Mouse (Mus musculus): ENCODE data around the gene Xab2.

Gene Xab2

DNA sequence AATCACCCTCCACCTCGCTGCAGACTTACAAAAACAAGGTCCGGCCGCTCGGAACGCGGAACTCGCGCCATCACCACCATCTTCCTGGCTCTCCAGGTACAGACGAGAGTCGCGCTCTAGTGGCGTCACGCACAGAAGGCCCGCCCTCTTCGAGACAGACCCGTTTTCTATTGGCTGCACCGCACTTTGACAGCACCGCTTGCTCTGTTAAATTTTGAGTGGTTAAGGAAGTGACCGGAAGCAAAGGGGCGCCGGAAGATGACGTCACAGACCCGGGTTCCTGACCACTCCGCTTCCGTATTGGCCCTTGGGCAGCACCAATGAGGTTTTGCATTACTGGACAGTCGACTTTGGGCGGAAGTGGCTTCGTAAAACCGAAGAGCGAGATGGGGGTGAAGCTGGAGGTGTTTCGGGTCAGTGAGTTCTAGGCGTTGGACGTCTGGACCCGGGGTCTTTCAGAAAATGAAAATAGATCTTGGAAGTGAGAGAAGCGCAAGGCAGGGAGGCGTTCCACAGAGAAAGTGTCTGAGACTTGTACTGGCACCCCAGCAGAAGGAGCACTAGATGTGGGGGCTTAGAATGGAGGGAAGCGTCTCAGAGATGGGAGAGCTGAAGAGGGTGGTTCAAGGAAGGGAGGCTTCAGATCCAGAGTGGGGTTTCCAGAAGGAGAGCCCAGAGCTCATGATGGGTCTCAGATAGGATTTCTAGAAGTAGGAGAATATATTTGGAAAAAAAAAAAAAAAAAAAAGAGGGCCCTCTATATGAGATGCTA, at the start of gene Xab2, which contains the start of gene Pet100:
Xab2 (minus strand) TSS at position 118 of the 772 bp plus-strand sequence.
Pet100 (plus strand) TSS at position 350 of the 772 bp plus-strand sequence.
- DNase-seq (ENCODE audit: extremely low read depth, low read depth, low spot score) = peak; percentile 98

DNA sequence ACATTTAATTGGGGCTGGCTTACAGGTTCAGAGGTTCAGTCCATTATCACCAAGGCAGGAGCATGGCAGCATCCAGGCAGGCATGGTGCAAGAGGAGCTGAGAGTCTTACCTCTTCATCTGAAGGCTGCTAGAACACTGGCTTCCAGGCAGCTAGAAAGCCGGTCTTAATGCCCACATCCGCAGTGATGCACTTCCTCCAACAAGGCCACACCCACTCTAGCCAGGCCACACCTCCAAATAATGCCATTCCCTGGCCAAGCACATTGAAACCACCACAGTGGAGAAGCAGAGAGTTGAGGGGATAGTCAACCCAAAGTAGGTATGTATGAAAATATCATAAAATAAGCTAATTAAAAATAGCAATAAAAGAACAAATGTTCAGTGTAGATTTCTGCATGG, 49.3 kb upstream of the Xab2 start:
- no peak for DNase-seq (ENCODE audit: extremely low read depth, low read depth, low spot score)

DNA sequence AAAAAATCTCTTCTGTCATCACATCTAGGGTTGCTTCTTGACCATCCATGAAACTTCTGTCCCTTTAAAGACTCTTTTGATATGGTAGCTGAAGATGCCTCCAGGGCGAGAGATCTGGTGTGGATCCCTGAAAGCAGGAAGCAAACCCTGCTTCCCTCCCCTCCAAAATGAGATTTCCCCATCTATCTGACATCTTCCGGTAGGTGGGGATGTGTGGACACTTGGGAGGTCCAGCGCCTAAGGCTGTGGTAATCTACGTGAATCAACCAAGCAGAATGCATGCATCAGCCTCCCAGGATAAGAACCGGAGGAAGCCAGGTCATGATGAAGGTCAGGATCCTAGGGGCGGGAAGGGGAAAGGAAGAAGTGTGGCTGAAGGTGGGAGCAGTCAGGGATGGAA, 44.4 kb upstream of the Xab2 start, which contains the start of gene Mcemp1:
Mcemp1 (plus strand) TSS at position 248 of the 400 bp plus-strand sequence.
- no peak for DNase-seq (ENCODE audit: extremely low read depth, low read depth, low spot score)

DNA sequence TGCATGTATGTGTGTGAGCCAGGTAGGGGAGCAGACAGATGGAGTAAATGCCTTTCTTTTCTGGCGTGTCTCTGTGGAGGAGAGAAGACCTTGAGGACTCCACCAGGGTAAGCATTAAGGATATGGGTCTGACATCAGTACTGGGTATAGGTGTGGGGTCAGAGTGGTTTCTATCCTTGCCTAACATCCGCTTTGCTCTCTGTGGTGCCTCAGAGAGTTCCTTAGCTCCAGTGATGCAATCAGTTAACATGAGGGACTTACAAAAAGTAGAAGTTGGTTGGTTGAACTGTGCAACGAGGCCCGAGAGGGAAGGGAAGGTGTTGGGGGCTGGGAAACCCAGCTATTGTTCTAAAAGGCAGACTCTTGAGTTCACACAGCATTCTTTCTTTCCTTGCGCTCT, 43.3 kb upstream of the Xab2 start:
- no peak for DNase-seq (ENCODE audit: extremely low read depth, low read depth, low spot score)

DNA sequence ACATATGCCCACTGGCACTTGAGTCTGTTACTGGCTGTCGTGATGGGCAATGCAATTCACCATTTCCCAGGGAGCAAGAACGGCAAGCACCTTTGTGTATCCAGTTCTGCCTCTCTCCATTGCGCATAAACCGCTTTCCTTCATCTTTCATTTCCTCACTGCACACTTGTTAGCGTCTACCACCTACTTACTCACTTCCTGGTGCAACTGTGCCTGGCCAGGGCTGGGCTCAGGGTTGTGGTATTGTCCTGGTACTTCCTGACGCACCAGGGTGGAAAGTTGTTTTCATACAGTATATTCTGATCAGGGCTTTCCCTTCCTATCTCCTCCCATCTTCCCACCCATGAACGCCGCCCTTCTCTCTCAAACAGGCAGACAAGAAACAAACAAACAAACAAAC, 39.8 kb upstream of the Xab2 start:
- DNase-seq (ENCODE audit: extremely low read depth, low read depth, low spot score) = no peak

DNA sequence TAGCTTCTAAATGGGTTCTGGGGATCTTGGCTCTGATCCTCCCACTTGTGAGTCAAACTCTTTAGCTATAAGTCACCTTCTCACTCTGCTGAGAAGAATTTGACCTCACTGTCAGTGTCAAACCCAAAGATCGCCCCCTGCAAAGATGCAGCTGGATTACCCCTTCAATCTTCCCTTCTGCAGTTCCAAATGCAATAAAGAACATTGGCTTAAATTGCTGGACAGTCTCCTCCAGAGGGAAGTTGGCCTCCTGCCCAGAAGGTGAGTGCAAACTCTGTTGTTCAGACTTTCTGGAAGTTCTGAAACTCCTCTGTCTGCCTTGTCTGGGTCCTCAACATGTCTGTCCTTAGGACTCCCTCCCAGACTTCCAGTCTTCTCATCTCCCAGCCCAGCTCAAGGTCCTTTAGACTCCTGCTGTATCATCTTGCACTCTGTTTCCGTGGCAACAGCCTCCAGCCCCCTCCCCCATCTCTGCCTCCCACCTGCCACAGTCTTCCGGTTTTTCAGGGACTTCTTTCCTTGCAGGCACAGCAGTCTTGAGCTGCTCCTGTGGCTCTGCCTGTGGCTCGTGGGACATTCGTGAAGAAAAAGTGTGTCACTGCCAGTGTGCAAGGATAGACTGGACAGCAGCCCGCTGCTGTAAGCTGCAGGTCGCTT, 35.7 kb upstream of the Xab2 start:
- no peak for DNase-seq (ENCODE audit: extremely low read depth, low read depth, low spot score)

DNA sequence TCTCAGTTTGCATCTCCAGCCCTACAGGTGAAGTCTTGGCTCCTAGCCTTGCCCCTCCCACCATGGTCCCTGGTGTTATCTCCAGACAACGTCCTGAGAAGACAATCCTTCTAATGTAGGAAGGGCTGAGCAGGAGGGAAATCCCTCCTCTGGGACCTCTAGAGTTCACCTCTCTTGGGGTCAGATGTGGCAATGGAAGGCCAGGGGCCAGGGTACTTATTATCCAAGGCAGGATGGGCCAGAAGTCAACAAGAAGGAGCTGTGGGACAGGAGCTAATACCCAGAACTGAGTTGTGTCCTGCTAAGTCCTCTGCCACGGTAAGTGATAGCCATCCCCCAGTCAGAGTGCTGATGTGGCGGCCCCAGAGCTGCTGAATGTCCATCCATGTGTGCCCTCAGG, 34.4 kb upstream of the Xab2 start, which contains the start of gene Retn:
Retn (plus strand) TSS at position 245 of the 400 bp plus-strand sequence.
- DNase-seq (ENCODE audit: extremely low read depth, low read depth, low spot score) = no peak

DNA sequence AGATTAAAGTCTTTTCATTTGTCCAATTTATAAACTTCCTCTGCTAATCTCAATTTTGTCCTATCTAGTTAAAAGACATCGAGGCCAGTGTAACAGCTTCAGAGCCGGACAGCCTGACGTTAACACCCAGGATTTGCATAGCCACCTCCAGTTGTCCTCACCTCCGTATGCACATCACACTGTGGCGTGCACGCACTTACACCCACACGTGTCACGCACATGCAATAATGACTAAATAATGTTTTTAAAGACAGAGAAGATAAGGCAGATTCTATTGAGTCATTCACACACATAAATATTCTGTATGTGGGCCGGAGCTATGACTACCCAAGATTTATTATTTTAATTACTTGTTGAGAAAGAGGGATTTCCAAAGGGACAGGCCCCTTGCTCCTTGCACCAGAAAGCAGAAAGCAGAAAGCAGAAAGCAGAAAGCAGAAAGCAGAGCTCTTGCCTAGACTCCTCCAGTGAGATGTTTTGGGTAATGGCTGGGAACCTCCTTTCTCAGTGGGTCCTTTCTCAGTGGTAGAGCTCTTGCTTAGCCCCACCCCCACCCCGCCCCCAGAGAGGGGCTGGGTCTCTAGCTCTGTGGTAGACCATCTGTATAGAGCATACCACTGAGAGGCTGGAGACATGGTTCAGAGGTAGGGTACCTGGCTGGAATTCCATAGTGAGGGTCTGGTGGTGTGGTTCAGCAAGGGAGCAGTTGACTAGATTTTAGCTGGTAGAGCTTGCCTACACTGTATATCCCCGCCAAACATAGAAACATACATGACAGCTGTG, 33.8 kb upstream of the Xab2 start:
- no peak for DNase-seq (ENCODE audit: extremely low read depth, low read depth, low spot score)

DNA sequence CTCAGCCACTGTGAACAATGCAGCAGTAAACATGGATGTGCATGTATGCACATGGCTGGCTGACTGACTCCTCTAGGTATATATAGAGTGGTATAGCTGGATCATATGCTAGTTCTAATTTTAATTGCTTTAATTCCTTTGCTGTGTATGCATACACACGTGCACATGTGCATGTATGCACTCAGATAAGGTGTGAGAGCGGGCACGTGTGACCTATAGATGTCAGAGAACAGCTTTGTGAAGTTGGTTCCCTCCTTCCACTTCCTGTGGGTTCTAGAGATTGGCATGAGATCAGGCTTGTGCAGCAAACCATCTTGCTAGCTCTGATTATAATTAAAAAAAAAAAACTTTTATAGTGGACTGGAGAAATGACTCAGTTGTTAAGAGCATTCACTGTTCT, 31.7 kb upstream of the Xab2 start:
- DNase-seq (ENCODE audit: extremely low read depth, low read depth, low spot score) = no peak

DNA sequence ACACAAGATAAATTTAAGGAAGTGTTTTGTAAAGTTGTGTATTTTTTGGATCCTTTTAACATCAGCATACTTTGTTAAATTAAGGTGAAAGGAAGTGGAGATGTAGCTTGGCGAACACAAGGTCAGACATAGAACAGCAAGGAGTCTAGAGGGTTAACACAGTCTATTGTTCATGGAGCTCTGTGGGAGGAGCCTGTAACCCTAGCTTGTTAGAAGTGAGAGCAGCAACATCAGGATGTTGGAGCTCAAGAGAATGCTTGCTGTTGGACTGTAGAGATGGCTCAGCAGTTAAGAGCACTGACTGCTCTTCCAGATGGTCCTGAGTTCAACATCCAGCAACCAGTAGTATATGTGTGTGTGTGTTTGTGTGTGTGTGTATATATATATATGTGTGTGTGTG, 27.9 kb upstream of the Xab2 start:
- DNase-seq (ENCODE audit: extremely low read depth, low read depth, low spot score) = no peak

DNA sequence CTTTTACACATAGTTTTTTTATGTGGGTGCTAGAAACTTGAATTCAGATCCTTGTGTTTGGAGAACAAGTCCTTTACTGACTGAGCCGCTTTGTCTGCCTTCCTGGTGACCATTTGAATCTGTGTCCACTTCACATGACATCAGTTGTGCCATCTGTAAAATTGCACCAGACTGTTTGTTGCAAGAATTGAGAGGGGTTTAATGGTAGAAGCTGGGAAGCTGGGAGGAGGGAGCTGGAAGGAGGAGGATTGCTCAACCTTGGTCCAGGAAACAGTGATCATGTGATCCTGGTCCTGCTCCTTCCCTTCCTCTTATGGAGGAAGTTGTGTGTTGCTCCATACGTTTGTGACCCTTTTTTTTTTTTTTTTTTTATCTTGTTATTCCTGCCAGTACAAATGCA, 27.2 kb upstream of the Xab2 start:
- no peak for DNase-seq (ENCODE audit: extremely low read depth, low read depth, low spot score)

DNA sequence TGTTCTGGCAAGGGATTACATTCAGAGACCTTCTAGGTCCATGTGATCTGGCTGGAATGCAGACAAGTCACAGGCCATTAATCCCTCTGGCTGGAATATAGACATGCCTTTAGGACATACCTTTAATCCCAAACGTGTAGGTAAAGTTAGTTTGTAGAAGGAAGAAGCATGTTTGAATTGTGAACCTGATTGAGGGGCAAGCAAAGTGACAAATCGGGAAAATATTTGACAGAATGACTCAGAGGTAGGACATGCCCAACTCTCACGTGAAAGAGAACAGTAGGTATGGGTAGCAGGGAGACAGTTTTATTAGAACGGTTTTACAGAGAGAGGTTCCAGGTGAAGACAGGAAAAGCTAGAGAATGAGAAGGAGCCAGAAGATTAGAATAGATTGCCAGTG, 26.4 kb upstream of the Xab2 start:
- no peak for DNase-seq (ENCODE audit: extremely low read depth, low read depth, low spot score)

DNA sequence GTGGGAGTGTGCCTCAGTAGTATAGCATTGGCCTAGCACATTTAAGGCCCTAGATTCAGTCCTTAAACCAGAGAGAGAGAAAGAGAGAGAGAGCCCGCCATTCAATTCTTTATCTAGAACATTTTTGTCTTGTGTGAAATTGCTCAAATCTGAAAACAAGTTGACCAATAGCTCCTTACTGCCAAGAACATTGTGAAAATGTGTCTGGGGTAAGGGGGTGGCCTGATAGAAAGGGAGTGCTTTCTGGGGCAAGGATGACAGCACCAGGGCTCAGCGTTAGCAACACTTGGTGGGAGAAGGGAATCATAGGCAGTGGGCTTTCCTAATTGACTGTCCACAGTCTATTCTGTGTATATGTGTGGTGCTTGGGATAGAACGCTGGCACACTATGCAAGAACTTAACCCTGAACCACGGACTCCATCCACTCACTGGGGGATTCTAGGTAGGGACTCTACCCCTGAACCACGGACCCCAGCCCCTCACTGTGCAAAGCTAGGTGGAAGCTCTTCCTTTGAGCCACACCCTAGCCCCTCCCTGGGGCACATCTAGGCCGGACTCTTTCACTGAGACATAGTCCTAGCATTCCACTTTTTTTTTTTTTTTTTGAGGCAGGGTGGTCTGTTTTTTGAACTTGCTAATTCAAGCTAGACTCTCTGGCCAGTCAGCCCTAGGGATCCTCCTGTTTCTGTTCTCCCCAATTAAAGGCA, 25.9 kb upstream of the Xab2 start:
- no peak for DNase-seq (ENCODE audit: extremely low read depth, low read depth, low spot score)

DNA sequence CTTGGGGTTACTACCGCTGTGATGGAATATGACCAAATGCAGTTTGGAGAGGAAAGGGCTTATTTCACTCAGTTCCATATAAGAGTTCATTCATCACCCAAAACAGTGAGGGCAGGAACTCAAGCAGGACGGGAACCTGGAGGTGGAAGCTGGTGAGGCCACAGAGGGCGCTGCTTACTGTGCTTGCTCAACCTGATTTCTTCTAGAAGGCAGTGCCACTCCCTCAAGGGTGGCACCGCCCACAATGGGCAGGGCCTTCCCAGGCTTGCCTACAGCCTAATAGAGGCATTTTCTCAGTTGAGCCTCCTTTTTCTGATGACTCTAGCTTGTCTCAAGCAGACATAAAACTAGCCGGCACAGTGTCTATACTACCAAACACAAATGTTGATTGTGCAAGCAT, 24.7 kb upstream of the Xab2 start:
- no peak for DNase-seq (ENCODE audit: extremely low read depth, low read depth, low spot score)

DNA sequence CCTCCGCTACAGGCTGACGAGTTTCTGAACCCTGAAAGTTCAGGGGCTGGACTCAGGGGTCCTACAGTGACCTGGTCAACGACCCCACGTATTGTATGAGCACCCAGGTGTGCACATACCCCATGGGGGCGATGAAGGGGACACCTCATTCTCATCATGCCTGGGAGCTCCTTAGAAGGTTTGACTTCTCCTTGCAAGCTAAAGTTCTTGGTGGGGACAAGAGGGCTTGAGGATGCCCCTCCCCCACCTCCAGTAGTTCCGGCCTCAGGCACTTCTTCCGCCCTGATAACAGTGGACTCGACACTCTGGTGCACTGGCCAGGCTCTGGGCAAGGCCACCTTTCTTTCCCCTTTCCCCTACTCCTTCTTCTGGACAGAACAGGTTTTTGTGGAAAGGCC, 10.4 kb upstream of the Xab2 start:
- no peak for DNase-seq (ENCODE audit: extremely low read depth, low read depth, low spot score)

DNA sequence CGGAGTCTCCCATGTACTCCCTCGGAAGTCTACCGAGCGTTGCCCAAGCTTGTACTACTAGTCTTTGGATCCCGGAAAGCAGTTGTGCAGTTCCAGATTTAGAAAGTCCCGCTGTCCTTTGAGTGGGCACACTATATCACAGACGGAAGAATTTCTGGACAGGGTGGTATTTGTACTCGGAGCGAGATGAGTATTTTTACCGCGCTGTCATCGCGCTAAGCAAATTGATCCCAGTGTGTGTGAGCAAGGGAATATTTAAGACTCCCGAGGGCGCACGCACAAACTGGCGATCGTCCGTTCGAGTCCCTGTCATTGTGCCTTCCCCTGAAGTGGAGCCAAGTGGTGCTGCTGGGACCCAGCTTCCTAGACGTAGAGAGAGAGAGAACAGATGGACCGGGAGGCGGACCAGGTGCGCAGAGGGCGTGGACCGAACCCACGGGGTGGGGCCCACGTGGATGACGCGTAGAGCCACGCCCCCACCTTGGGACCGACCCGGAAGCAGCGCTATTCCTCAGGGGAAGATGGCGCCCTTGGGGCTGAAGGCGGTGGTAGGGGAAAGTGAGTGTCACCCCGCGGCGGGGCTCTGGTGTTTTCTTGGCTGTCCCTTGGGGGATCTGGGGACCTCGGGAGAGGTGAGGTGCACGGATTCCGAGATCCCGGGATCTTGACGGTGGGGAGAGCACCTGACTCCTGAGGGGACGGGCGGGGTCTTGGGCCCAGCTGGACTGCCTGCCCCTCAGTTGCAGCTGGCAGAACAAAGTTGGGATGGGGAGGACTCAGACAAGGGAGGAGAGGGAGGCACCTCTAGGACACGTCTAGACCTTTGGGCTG, 9.7 kb upstream of the Xab2 start, which contains the start of gene Stxbp2:
Stxbp2 (plus strand) TSS at position 309 of the 831 bp plus-strand sequence.
- no peak for DNase-seq (ENCODE audit: extremely low read depth, low read depth, low spot score)

DNA sequence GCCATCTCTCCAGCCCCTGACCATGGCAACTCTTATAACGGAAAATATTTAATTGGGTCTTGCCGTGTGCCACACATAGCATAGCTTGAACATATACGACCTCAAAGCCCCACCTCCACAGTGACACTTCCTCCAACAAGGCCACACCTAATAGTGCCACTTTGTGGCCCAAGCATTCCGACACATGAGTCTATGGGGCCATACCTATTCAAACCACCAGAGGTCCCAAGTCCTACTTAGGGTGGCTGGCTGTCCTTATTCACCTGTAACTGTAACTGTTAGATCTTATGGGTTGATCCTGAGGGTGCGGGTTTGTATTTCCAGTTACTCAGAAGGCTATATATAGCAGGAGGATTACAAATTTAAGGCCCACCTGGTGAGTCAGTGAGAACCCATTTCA, 6.9 kb upstream of the Xab2 start:
- no peak for DNase-seq (ENCODE audit: extremely low read depth, low read depth, low spot score)

DNA sequence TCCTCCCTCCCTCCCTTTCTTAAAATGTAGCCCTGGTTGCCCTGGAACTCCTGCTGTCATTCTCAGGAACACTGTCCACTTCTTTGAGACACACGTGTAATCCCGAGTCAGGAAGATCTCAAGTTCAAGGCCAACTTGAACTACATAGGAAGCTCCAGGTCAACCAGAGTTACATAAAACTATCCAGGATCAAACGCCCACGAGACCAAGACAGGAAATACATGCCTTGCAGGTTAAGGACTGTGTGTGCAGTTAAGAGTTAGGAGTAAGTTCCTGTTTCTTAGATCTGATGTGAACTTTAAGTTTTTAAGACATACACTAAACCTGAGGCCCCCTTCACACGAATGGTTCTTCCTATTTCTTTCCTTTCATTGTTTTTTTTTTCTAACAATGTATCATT, 5.9 kb upstream of the Xab2 start:
- no peak for DNase-seq (ENCODE audit: extremely low read depth, low read depth, low spot score)

DNA sequence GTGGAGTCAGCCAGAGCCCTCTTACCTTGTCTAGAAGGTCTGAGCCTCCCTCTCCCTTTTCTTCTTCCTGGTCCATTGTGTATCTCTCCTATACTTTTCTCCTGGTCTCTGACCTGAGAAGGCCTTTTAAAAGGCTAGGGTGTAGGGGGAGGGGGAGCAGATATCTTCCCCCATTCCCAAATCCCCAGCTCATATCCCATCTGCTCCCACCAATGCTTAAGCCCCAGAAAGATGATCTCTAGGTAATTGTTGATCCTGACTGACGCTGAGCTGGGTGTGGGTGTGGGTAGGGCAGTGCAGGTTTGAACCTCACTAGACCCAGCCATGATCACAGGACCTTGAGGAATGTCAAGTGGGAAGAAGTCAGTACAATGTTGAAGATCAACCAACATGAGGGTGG, 4.3 kb upstream of the Xab2 start, which contains the start of gene Pcp2:
Pcp2 (minus strand) TSS at position 101 of the 400 bp plus-strand sequence.
- no peak for DNase-seq (ENCODE audit: extremely low read depth, low read depth, low spot score)

DNA sequence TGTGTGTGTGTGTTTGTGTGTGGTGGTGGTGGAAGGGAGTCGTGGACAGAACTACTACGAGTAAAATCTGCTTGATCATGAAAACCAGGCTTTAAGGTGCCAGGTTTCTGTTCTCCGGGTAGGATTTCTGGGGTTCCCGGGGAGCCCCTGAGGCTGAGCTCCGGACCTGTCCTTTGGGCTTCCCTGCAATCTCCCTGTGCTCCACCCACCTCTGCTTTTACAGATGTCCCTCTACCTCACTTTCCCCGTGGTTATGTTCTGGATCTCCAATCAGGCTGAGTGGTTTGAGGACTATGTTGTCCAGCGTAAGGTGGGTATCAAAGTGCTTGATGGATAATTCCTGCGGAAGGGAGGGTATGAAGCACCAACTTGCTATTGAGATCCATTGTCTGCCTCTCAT, 1.0 kb upstream of the Xab2 start:
- no peak for DNase-seq (ENCODE audit: extremely low read depth, low read depth, low spot score)
